Comparison of ENCODE assay signal across 8 mouse cellular contexts in the genomic region with DNA sequence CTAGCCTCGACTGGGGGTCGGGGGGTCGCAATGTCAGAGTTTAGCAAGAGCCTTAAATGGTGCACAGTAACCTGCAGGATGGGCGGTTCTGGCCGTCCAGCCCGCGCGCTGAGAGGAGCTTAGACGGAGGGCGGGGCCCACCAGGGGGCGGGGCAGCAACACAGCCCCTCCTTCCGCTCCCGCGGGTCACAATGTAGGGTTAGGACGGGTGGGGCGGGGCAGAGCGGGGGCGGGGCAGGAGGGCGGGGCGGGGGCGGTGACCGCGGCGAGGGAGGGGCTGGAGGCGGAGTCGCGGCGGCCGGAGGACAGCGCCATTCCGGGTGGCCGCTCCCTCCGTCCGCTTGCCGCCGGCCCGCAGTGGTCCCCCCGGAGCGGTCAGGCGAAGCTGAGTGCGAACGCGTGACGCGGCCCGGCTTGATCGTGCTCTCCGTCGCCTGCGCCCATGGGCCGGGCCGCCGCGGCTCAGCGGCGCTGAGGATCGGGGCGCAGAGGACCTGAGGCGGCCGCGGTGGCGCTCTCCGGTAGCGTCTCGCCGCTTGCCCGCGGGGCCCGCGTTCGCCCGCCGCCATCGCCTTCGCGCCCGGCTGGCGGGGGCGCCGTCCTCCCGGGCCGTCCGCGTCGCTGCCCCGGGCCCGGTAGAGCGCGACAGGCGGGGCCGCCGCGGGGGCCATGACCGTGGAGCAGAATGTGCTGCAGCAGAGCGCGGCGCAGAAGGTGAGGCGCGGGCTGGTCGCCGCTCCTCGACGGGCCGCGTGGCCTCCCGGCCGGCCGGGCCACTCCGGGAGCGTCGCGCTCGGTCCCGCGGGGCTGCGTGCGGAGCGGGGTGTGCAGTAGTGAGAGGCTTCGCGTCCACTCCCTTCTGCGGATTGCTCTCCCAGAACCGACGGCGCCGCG. TPM values are rescaled to one million over a fixed set of nuclear protein-coding genes. Genes with fewer than 3 reads are reported as not detected.
DNase-seq lines count a peak whose midpoint lies in the region; ATAC-seq and TF ChIP-seq lines count a peak whose summit lies in the region.

A gene (plus strand): TSS at position 280 of the 894 bp plus-strand sequence.

- TF ChIP-seq CTCF in brain, embryonic 14.5 days (IDR thresholded peaks at IDR 0.05; ENCODE audit: borderline replicate concordance, extremely low read depth, insufficient read depth, insufficient read length) = no peak

- H3K4me1 ChIP-seq in heart, embryonic 12.5 days (replicated peaks) = peaks cover 17% of the 10 kb centered on the region
- peaks cover 17% of the 10 kb centered on the region for H3K4me1 ChIP-seq in kidney, embryonic 16.5 days (ENCODE audit: insufficient read depth, low read length)
- peaks cover 35% of the 10 kb centered on the region for H3K4me1 ChIP-seq in liver, embryonic 12.5 days

- H3K36me3 ChIP-seq in heart, embryonic 12.5 days = no peaks in the 10 kb centered on the region
- H3K36me3 ChIP-seq in kidney, embryonic 16.5 days (ENCODE audit: insufficient read depth, low read length) = no peaks in the 10 kb centered on the region
- peaks cover 14% of the 10 kb centered on the region for H3K36me3 ChIP-seq in liver, embryonic 12.5 days
- no peaks in the 10 kb centered on the region for H3K36me3 ChIP-seq in splenic B cell, adult 2 months (ENCODE audit: control insufficient read depth, insufficient read depth, low read length, poor library complexity, severe bottlenecking)

- peak within 1 kb of the TSS; percentile 86 for H3K4me2 ChIP-seq in heart, embryonic 12.5 days
- H3K4me2 ChIP-seq in kidney, embryonic 16.5 days (replicated peaks; ENCODE audit: low read depth, low read length) = peak within 1 kb of the TSS; percentile 81
- H3K4me2 ChIP-seq in liver, embryonic 12.5 days = peak within 1 kb of the TSS; percentile 76

- H3K27ac ChIP-seq in heart, embryonic 12.5 days (ENCODE audit: poor library complexity, severe bottlenecking) = peak within 1 kb of the TSS; percentile 95
- H3K27ac ChIP-seq in kidney, embryonic 16.5 days (ENCODE audit: low read length) = peak within 1 kb of the TSS; percentile 92
- H3K27ac ChIP-seq in liver, embryonic 12.5 days = peak within 1 kb of the TSS; percentile 95

- H3K27me3 ChIP-seq in heart, embryonic 12.5 days (replicated peaks) = no peaks in the 10 kb centered on the region
- H3K27me3 ChIP-seq in kidney, embryonic 16.5 days (ENCODE audit: insufficient read depth, low read length) = no peaks in the 10 kb centered on the region
- no peaks in the 10 kb centered on the region for H3K27me3 ChIP-seq in liver, embryonic 12.5 days (replicated peaks)
- H3K27me3 ChIP-seq in splenic B cell, adult 2 months (ENCODE audit: control insufficient read depth, insufficient read depth, low read length, poor library complexity, severe bottlenecking) = no peaks in the 10 kb centered on the region

- no peaks in the 10 kb centered on the region for H3K9me3 ChIP-seq in heart, embryonic 12.5 days (replicated peaks)
- H3K9me3 ChIP-seq in kidney, embryonic 16.5 days (ENCODE audit: low read length) = no peaks in the 10 kb centered on the region
- H3K9me3 ChIP-seq in liver, embryonic 12.5 days (replicated peaks) = no peaks in the 10 kb centered on the region

- peak within 1 kb of the TSS; percentile 97 for H3K9ac ChIP-seq in heart, embryonic 12.5 days
- peak within 1 kb of the TSS; percentile 97 for H3K9ac ChIP-seq in kidney, embryonic 16.5 days (replicated peaks; ENCODE audit: low read length)
- H3K9ac ChIP-seq in liver, embryonic 12.5 days = peak within 1 kb of the TSS; percentile 100

- WGBS in heart, embryonic 12.5 days = under 1% methylated on average over 96 of the region's 126 CpGs
- WGBS in kidney, embryonic 16.5 days = under 1% methylated on average over 74 of the region's 126 CpGs
- WGBS in liver, embryonic 12.5 days (ENCODE audit: insufficient replicate concordance) = under 1% methylated on average over 77 of the region's 126 CpGs

- ATAC-seq in erythroid progenitor cell, adult 5-6 weeks (replicated peaks; ENCODE audit: low FRiP score, poor library complexity, severe bottlenecking) = peak; percentile 91
- peak; percentile 96 for ATAC-seq in heart, embryonic 12.5 days (ENCODE audit: insufficient number of reproducible peaks, low FRiP score)
- peak; percentile 98 for ATAC-seq in kidney, embryonic 16.5 days (ENCODE audit: low FRiP score, low TSS enrichment)
- peak; percentile 94 for ATAC-seq in liver, embryonic 12.5 days

- peak; percentile 92 for DNase-seq in CD4-positive helper T cell, adult 2 months (ENCODE audit: low read depth, low spot score)
- peak; percentile 91 for DNase-seq in brain, embryonic 14.5 days (ENCODE audit: low read depth)
- DNase-seq in naive thymus-derived CD4-positive, alpha-beta T cell, adult 2 months (ENCODE audit: low read depth) = peak; percentile 93
- DNase-seq in splenic B cell, adult 2 months (ENCODE audit: low read depth, low spot score) = peak; percentile 94

- TF ChIP-seq POLR2A in brain, embryonic 14.5 days (IDR thresholded peaks at IDR 0.05; ENCODE audit: borderline replicate concordance, extremely low read depth, insufficient read depth, insufficient read length, poor library complexity, severe bottlenecking) = peak; percentile 86

- H3K4me3 ChIP-seq in heart, embryonic 12.5 days = peak within 1 kb of the TSS; percentile 92
- peak within 1 kb of the TSS; percentile 79 for H3K4me3 ChIP-seq in kidney, embryonic 16.5 days (ENCODE audit: low read length)
- peak within 1 kb of the TSS; percentile 91 for H3K4me3 ChIP-seq in liver, embryonic 12.5 days

RNA-seq across cellular contexts. Expression of the gene that starts here (rescaled TPM):
- polyA plus RNA-seq in brain, embryonic 14.5 days (2012; rRNA removed) = 9.8 and 12.3 TPM in 2 replicates
- 239 and 274 TPM in 2 replicates for total RNA-seq in erythroid progenitor cell, adult 5-6 weeks (2015; ENCODE audit: low replicate concordance)
- 281 and 398 TPM in 2 replicates for total RNA-seq in erythroid progenitor cell, adult 5-6 weeks (2017; ENCODE audit: low replicate concordance)
- 29.9 and 31.0 TPM in 2 replicates for polyA plus RNA-seq in heart, embryonic 12.5 days (2016; fragmentation: Nextera tagmentation; extraction: Ambion mirVana)
- polyA plus RNA-seq in kidney, embryonic 16.5 days (2015; fragmentation: Nextera tagmentation; extraction: Ambion mirVana) = 10.8 and 20.1 TPM in 2 replicates
- 63.9 and 67.6 TPM in 2 replicates for polyA plus RNA-seq in liver, embryonic 12.5 days (2016; fragmentation: Nextera tagmentation; extraction: Ambion mirVana)

Comparison
In these comparisons a context has a peak if more than half of its experiments do, and no peak if none do; other contexts are left out.
1. Peak in every context shown above with its lines: DNase-seq, ATAC-seq, H3K4me3 ChIP-seq and H3K27ac ChIP-seq.